Mouse (Mus musculus): ENCODE results near the gene Gm5483.

- TF ChIP-seq EP300 (IDR thresholded peaks at IDR 0.05; ENCODE audit: insufficient read depth, low read depth, low read length), result no peak
- TF ChIP-seq POLR2A (IDR thresholded peaks at IDR 0.05; ENCODE audit: insufficient read depth, low read depth, low read length), result no peak
Measured at GRCm38 (mm10) chr16:36203846-36204245, 19.8 kb downstream of the Gm5483 start.

Measured in heart, adult 2 months (tissue).